Mouse (Mus musculus) adrenal gland, postnatal 14 days (tissue): ENCODE measurements at regions not wholly inside any gene's neighbourhood (a gene's known extent, or its start where the extent isn't known, plus 50 kb on each side); places are given as distances from the start of the nearest gene placed in this dataset.

Experiments used
- DNase-seq: peaks from one replicate; pipeline ENCODE4 v3.0.0; 2021; ENCODE audit warnings: mixed read lengths

- DNase-seq = no peak
Observed at GRCm38 (mm10) chr19:16075512-16076086, 57.0 kb upstream of the Gnaq start.

GRCm38 (mm10) chr19:16075026-16075425 lies 57.6 kb upstream of the Gnaq start:
- DNase-seq = no peak

- DNase-seq = no peak
Observed at GRCm38 (mm10) chr19:16067314-16067713, 65.3 kb upstream of the Gnaq start.

- no peak for DNase-seq
Observed at GRCm38 (mm10) chr19:16064911-16065310, 67.7 kb upstream of the Gnaq start.

GRCm38 (mm10) chr19:16063916-16064580 lies 68.6 kb upstream of the Gnaq start:
- peak; percentile 82 for DNase-seq

- no peak for DNase-seq
Observed at GRCm38 (mm10) chr19:16063533-16063915, 69.1 kb upstream of the Gnaq start.

GRCm38 (mm10) chr19:16061821-16062220 lies 70.8 kb upstream of the Gnaq start:
- DNase-seq = peak; percentile 29

GRCm38 (mm10) chr19:16059026-16059425 lies 73.6 kb upstream of the Gnaq start:
- DNase-seq = no peak

- peak; percentile 56 for DNase-seq
Observed at GRCm38 (mm10) chr19:16050220-16051055, 65.6 kb upstream of the Cep78 start.

- DNase-seq = no peak
Observed at GRCm38 (mm10) chr19:16049646-16050045, 64.9 kb upstream of the Cep78 start.

- no peak for DNase-seq
Observed at GRCm38 (mm10) chr19:16046977-16047376, 62.2 kb upstream of the Cep78 start.

GRCm38 (mm10) chr19:16045261-16045660 lies 60.5 kb upstream of the Cep78 start:
- no peak for DNase-seq

GRCm38 (mm10) chr19:16044169-16044568 lies 59.4 kb upstream of the Cep78 start:
- no peak for DNase-seq

- DNase-seq = no peak
Observed at GRCm38 (mm10) chr19:16043007-16043406, 58.2 kb upstream of the Cep78 start.

GRCm38 (mm10) chr19:16041891-16042290 lies 57.1 kb upstream of the Cep78 start:
- DNase-seq = no peak

- DNase-seq = no peak
Observed at GRCm38 (mm10) chr19:16037806-16038205, 53.0 kb upstream of the Cep78 start.
